Mouse (Mus musculus): Measurements from ENCODE around the gene Baiap2l2. TPM values are rescaled to one million over a fixed set of nuclear protein-coding genes. Genes with fewer than 3 reads are reported as not detected.
"Not testable (repeated sequence)": the region's sequence is repeated elsewhere in the genome, so short reads cannot be mapped to it uniquely, and the experiment has no call there.

The Baiap2l2 gene
- polyA plus RNA-seq, 1 experiment from 2014 or later: 3.1 TPM

DNA sequence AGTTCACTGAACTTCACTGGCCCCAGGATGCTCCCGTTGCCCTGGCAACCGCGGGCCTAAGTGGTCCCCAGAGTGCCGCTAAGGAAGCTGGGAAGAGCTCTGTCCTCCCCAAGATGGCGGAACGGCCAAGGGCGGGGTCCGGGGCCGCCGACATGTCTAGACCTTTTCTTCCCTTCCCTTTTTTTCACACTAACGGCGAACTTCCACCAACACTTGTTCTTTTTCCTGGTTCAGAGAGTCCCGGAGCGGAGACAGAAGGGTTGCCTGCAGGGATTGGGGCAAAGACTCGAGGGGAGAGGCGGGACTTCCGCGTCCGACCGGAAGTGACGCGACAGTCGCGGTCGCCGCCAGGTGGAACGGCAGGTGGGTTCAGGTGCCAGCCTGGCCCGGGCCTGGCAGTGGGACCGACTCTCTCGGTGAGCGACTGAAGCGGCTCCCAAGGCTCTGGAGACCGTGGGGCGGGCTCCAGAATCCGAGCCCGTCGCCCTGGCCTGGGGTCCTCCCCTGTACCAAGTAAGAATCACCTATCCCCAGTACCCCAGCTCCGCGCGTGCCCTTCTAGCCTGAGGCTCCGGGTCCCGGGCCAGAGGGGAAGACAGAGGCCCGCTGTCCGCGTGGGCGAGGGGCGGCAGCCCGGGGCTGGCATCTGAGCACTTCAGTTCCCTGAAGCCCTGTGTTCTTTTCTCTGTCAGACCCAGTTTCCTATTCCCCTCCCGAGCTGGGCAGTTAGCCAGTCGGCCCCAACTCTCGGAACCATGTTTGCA lies 56.1 kb downstream of the Baiap2l2 start, which contains the start of the genes Pick1 and Gm49486:
Gene Pick1 (plus strand): TSS at position 116 of the 764 bp plus-strand sequence.
Gene Gm49486 (plus strand): TSS at position 334 of the 764 bp plus-strand sequence.
- H3K4me1 ChIP-seq: peaks cover 12% of the 10 kb centered on the region
- H3K27me3 ChIP-seq: no peaks in the 10 kb centered on the region
- H3K4me2 ChIP-seq: peak within 1 kb of the TSS; percentile 94
- ATAC-seq (ENCODE audit: borderline replicate concordance, extremely low read depth, low FRiP score, low TSS enrichment): peak; percentile 78
- no peaks in the 10 kb centered on the region for H3K9me3 ChIP-seq
- peak within 1 kb of the TSS; percentile 96 for H3K27ac ChIP-seq
- peak within 1 kb of the TSS; percentile 67 for H3K9ac ChIP-seq
- 0 out of 2 replicates have a peak, but pooled peaks cover 12% of the 10 kb centered on the region for H3K36me3 ChIP-seq
- peak within 1 kb of the TSS; percentile 65 for H3K4me3 ChIP-seq
- under 1% methylated on average over 51 of the region's 51 CpGs for WGBS

DNA sequence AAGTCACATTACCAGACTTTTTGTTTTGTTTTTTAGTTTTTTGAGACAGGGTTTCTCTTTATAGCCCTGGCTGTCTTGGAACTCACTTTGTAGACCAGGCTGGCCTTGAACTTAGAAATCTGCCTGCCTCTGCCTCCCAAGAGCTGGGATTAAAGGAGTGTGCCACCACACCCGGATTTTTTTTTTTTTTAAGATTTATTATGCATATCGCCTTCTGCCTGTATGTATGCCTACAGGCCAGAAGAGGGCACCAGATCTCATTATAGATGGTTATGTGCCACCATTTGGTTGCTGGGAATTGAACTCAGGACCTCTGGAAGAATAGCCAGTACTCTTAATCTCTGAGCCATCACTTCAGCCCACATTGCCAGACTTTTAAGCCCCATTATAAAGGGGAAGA lies 59.6 kb downstream of the Baiap2l2 start:
- WGBS: 56% methylated on average over 2 of the region's 2 CpGs
- not testable (repeated sequence) for ATAC-seq (ENCODE audit: borderline replicate concordance, extremely low read depth, low FRiP score, low TSS enrichment); H3K4me3 ChIP-seq; H3K9me3 ChIP-seq; H3K36me3 ChIP-seq; H3K9ac ChIP-seq; H3K27me3 ChIP-seq; H3K4me2 ChIP-seq; H3K27ac ChIP-seq
- H3K4me1 ChIP-seq: peaks cover 12% of the 10 kb centered on the region

DNA sequence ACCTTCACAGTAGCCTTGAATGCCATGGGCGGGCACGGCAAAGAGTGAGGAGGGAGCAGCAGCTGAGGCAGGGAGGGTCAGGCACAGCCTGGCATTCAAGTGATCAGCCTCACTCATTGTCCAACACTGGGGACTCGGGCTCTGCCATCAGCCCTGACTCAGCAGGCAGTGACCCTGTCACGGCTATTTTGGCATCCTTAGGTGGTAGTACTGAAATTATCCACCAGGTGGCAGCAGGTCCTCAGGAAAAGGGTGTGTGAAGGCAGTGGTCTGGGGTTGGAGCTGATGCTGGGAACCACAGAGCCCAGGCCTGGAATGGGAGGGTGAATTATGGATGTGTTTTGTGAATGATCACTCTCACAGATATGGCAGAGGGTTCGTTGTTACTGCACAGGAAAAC lies 60.7 kb downstream of the Baiap2l2 start:
- Histone ChIP-seq H3K4me1 (peaks cover 3% of the 10 kb centered on the region), H3K9ac (no peak overlapping the region), H3K4me3 (no peak overlapping the region), H3K9me3 (no peaks in the 10 kb centered on the region), H3K4me2 (no peak overlapping the region), H3K27ac (no peak overlapping the region), H3K36me3 (no peaks in the 10 kb centered on the region), H3K27me3 (no peaks in the 10 kb centered on the region; the same call in 1 of the 2 replicates)
- peak; percentile 35; the same call in 1 of the 2 replicates for ATAC-seq (ENCODE audit: borderline replicate concordance, extremely low read depth, low FRiP score, low TSS enrichment)
- WGBS: 12% methylated on average over 5 of the region's 5 CpGs

DNA sequence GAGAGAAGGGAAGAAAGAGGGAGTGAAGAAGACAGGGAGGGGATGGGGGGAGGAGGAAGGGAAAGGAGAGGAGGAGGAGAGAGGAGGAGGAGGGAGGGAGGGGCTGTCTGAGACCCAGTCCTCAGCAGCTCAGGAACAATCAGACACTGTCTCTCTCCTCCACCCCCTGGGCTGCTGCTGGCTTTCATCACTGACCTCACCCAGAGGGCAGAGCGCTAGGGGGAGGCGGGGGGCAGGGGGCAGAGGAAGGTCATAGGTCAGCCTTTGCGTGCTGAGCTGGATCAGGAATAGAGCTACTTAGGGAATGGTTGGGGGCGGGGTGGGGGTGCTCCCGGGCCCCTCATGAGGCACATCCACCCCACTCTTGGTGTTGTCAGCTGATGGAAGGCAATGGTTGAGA lies 61.7 kb downstream of the Baiap2l2 start:
- Histone ChIP-seq H3K36me3 (no peaks in the 10 kb centered on the region), H3K9ac (no peak overlapping the region), H3K4me3 (no peak overlapping the region), H3K27ac (no peak overlapping the region), H3K9me3 (no peaks in the 10 kb centered on the region), H3K27me3 (no peaks in the 10 kb centered on the region; the same call in 1 of the 2 replicates), H3K4me1 (no peaks in the 10 kb centered on the region), H3K4me2 (no peak overlapping the region)
- ATAC-seq (ENCODE audit: borderline replicate concordance, extremely low read depth, low FRiP score, low TSS enrichment): no peak
- 10% methylated on average over 4 of the region's 5 CpGs for WGBS

DNA sequence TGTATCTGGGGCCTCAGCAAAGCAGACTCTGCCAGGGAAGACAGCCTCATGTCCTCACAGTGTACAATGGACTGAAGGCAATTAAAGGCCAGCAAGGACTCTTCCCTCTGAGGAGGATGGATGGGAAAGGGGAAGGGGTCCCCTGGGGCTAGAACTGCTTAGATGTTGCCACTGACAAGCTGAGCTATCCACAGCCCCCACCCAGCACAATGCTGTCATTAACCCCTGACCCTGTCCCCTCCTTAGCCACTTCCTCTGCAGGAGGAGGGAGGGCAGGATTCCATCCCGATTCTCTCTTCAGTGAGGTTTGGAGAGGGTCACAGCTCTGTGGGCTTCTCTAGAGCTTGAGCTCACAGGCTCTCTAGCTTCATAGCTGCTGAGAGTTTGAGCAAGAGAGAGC lies 65.8 kb downstream of the Baiap2l2 start:
- Histone ChIP-seq H3K27ac (no peak overlapping the region), H3K9me3 (no peaks in the 10 kb centered on the region), H3K4me1 (no peaks in the 10 kb centered on the region), H3K9ac (no peak overlapping the region), H3K4me2 (no peak overlapping the region), H3K36me3 (no peaks in the 10 kb centered on the region), H3K27me3 (no peaks in the 10 kb centered on the region; the same call in 1 of the 2 replicates), H3K4me3 (no peak overlapping the region)
- no peak for ATAC-seq (ENCODE audit: borderline replicate concordance, extremely low read depth, low FRiP score, low TSS enrichment)
- WGBS: 0% methylated on average over 1 of the region's 1 CpGs

DNA sequence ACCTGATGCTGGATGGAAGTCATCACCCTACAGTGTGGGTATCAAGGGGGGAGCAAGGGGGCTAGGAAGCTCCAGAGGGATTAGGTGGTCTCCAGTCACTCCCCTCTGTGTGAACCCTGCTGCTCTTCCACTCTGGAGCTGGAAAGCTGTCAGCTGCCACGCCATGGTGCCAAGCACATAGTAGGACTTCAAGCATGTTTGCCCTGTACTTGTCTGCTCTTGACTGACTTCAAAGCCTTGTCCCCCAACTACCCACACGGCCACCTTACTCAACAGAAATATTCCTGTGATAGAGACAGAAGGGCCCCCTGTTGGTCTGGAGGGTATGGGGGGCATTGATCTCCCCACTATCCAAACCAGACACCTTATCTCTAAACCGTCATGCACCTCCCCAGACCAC lies 69.1 kb downstream of the Baiap2l2 start:
- 51% methylated on average over 3 of the region's 3 CpGs for WGBS
- Histone ChIP-seq H3K4me2 (no peak overlapping the region), H3K9ac (no peak overlapping the region), H3K27me3 (no peaks in the 10 kb centered on the region), H3K4me1 (no peaks in the 10 kb centered on the region), H3K4me3 (no peak overlapping the region), H3K9me3 (no peaks in the 10 kb centered on the region), H3K36me3 (no peaks in the 10 kb centered on the region), H3K27ac (no peak overlapping the region)
- no peak for ATAC-seq (ENCODE audit: borderline replicate concordance, extremely low read depth, low FRiP score, low TSS enrichment)

DNA sequence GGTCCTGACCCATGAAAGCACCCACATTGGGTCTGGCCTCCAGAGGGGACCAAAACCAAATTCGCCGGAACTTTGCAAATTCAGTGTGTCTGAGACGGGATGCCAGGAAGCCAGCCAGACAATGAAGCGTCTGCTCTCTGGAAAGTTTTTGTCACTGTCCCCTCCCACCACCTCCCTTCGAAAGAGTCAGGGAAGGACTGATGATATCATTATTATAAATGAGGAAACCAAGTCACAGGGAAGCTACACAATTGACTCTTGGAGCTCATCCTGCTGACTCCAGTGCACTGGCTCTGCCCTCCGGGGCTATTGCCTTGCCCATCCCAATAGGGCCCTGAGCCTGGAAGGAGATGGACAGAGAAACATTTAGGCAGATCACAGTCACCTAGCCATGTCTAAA lies 71.7 kb downstream of the Baiap2l2 start:
- Histone ChIP-seq H3K9ac (no peak overlapping the region), H3K4me2 (no peak overlapping the region), H3K4me3 (no peak overlapping the region), H3K36me3 (no peaks in the 10 kb centered on the region), H3K9me3 (no peaks in the 10 kb centered on the region), H3K27me3 (no peaks in the 10 kb centered on the region), H3K27ac (no peak overlapping the region), H3K4me1 (no peaks in the 10 kb centered on the region)
- WGBS: 53% methylated on average over 6 of the region's 6 CpGs
- no peak for ATAC-seq (ENCODE audit: borderline replicate concordance, extremely low read depth, low FRiP score, low TSS enrichment)

DNA sequence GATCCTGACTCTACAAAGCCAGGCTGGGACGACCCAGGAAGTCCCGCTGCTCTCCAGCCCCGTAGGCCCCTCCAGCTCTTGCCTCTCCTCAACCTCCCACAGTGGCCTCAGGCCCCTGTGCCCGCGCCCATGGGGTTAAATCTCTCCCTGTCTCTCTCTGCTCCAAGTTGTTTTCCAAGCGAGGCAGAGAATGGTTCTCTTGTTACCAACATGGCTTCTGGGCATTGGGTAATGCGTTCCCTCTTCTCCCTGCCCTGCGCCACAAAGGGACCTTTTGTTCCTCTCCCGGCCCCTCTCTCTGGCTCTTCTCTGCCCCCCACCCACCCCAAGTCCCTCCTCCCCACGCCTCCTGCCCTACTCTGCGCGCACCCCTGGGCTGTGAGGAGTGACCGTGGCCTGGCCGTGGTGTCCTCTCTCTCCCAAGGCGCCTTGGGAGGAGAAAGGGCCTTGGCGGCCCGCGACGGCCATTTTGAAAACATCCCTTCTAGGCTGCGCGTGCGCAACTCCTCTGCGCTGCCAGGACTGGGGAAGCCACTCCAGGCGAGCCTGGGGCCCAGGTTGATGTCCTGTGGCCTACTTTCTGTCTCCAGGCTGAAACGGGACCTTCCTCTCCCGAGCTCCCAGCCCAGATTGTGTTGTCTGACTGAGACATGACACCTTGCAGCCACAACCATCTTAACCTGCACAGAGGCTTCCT lies 72.4 kb downstream of the Baiap2l2 start:
- H3K27ac ChIP-seq: no peak overlapping the region
- WGBS: 89% methylated on average over 26 of the region's 26 CpGs
- no peaks in the 10 kb centered on the region for H3K4me1 ChIP-seq
- no peaks in the 10 kb centered on the region for H3K36me3 ChIP-seq
- no peak overlapping the region for H3K4me3 ChIP-seq
- no peaks in the 10 kb centered on the region for H3K9me3 ChIP-seq
- H3K4me2 ChIP-seq: no peak overlapping the region
- H3K27me3 ChIP-seq: no peaks in the 10 kb centered on the region
- H3K9ac ChIP-seq: no peak overlapping the region
- ATAC-seq (ENCODE audit: borderline replicate concordance, extremely low read depth, low FRiP score, low TSS enrichment): no peak

DNA sequence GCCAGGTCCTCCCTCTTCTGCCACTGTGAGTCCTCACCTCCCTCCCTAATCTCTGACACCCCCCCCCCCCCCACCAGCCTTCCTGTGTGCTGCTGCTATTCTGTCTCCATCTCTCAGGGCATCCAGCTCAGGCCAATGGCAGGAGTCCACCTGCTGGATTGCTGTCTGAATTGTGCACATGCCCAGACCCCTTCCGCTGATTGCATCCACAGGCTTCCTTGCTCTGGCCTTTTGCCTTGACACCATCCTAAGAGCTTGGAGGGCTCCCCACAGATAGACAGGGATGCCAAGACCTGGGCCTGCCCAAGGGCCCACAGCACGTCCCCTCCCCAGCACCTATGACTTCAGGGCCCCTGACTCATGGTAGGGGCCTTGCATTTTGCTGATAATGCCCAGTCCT lies 75.0 kb downstream of the Baiap2l2 start:
- no peak overlapping the region for H3K4me3 ChIP-seq
- no peaks in the 10 kb centered on the region for H3K9me3 ChIP-seq
- ATAC-seq (ENCODE audit: borderline replicate concordance, extremely low read depth, low FRiP score, low TSS enrichment): no peak
- no peak overlapping the region for H3K4me2 ChIP-seq
- 75% methylated on average over 2 of the region's 2 CpGs for WGBS
- no peaks in the 10 kb centered on the region for H3K36me3 ChIP-seq
- no peaks in the 10 kb centered on the region for H3K4me1 ChIP-seq
- no peaks in the 10 kb centered on the region for H3K27me3 ChIP-seq
- no peak overlapping the region for H3K27ac ChIP-seq
- H3K9ac ChIP-seq: no peak overlapping the region

DNA sequence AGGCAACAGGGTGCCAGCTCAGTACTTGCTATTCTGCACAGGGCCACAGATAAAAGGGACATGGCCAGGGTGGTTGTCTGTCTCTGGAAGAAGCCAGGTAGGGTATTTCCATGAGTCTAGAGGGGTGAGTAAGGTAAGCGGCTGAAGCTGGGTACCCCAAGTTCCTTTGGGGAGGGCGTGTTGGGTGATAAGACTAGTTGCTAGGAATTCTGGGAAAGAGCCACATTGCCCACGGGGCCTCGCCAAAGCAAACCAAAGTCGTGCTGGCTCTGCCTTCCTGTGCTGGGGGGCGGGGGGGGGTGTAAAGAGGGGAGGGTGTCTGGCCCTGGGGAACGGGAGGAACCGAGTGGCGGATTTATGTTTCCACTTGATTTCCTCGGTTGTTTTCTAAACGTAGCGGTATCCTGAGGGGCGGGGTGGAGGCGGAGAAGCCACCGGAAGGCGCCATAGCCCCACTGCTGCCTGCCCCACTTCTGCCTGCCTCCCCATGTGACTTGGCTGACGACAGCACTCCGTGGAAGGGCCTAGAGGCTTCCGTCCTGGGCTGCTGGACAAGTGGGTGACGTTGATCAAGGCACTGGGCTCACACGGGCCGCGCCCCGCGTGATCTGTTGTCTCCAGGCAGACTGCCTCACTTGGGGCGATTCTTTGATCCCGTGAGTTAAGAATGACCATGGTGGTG lies 76.4 kb downstream of the Baiap2l2 start:
- H3K27ac ChIP-seq: no peak overlapping the region
- no peak overlapping the region for H3K4me3 ChIP-seq
- H3K36me3 ChIP-seq: no peaks in the 10 kb centered on the region
- H3K27me3 ChIP-seq: no peaks in the 10 kb centered on the region
- H3K4me2 ChIP-seq: no peak overlapping the region
- H3K4me1 ChIP-seq: no peaks in the 10 kb centered on the region
- H3K9ac ChIP-seq: no peak overlapping the region
- WGBS: 67% methylated on average over 27 of the region's 27 CpGs
- no peak for ATAC-seq (ENCODE audit: borderline replicate concordance, extremely low read depth, low FRiP score, low TSS enrichment)
- no peaks in the 10 kb centered on the region for H3K9me3 ChIP-seq

DNA sequence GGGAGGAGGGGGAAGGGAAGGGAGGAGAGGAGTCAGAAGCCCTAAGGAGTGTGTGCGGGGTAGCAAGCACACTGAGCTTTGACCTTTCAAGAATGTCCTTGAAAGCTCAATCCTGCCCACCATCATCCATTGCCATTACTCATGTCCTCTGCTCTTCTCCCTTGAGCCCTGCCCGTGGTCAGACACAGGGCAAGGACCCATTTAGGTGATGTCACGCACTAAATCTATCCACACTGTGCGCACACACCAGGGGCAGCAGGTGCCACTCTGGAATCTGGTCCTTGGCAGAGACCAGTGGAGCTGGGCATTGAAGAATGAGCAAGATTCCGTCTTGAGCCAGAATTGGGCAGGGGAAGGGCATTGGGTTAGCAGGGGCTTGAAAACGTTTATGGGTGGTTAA lies 77.1 kb downstream of the Baiap2l2 start:
- WGBS: 65% methylated on average over 6 of the region's 6 CpGs
- no peak overlapping the region for H3K27ac ChIP-seq
- peaks cover 5% of the 10 kb centered on the region; the same call in 1 of the 2 replicates for H3K27me3 ChIP-seq
- H3K9me3 ChIP-seq: no peaks in the 10 kb centered on the region
- no peak overlapping the region for H3K4me2 ChIP-seq
- H3K4me1 ChIP-seq: no peaks in the 10 kb centered on the region
- no peak overlapping the region for H3K4me3 ChIP-seq
- no peak for ATAC-seq (ENCODE audit: borderline replicate concordance, extremely low read depth, low FRiP score, low TSS enrichment)
- H3K36me3 ChIP-seq: no peaks in the 10 kb centered on the region
- H3K9ac ChIP-seq: no peak overlapping the region

Data from lung, embryonic 15.5 days (tissue).